Mouse (Mus musculus): ENCODE measurements around the gene Atp5d. TPM values are rescaled to one million over a fixed set of nuclear protein-coding genes. Genes with fewer than 3 reads are reported as not detected.
A peak's percentile ranks its signal among the peaks of the same experiment; 100 is the strongest.

The Atp5d gene
- total RNA-seq, 1 experiment: 226 TPM

DNA sequence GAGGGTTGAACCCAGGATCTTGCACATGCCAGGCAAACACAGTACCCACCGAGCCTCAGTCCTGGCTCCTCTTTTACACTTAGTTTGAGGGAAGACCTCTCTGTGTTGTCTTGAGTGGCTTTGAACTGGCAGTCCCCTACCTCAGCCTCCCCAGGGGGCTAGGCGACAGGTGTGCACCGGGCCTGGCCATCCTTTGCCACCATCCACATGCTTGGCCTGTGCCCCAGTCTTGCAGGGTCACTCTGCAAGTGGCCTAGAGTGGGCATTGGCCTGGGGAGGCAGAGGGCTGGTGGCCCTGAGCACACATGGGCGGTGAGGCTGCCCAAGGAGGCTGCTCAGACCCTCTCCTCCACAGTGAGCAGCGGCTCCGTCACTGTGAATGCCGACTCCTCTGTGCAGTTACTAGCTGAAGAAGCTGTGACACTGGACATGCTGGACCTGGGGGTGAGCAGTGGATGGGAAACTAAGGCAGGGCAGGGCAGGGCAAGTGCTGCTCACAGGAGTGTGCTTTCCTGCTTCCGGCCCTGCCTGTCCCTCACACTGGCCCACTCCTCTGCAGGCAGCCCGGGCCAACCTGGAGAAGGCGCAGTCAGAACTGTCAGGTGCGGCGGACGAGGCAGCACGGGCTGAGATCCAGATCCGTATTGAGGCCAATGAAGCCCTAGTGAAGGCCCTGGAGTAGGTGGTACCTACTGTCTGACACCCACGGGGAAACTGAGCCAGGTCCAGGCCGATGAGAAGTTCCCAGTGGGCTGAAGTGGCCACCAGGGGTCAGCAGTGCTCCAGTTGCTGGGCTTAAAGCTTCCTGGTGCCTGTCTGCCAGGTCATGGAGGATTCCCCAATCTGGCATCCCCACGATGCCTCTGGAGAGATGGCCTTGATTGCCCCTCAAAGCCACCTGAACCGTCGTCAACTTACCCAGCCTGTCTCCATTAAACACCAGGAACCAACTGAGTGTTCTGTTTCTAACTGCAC is 6.7 kb downstream of the Atp5d start:
- TF ChIP-seq CHD2 (IDR thresholded peaks at IDR 0.05; ENCODE audit: low read depth, low read length) (no peak), MAFK (IDR thresholded peaks at IDR 0.05; ENCODE audit: insufficient read depth, low read depth, low read length) (no peak), HCFC1 (IDR thresholded peaks at IDR 0.05; ENCODE audit: borderline replicate concordance, insufficient read depth, low read length) (no peak), ZNF384 (IDR thresholded peaks at IDR 0.05; ENCODE audit: low read depth, low read length) (no peak), ZC3H11A (IDR thresholded peaks at IDR 0.05; ENCODE audit: borderline replicate concordance, low read depth, low read length) (no peak)
- Histone ChIP-seq H3K36me3 (ENCODE audit: control insufficient read depth, insufficient read depth, low read length, poor library complexity, severe bottlenecking) (peaks cover 27% of the 10 kb centered on the region), H3K4me3 (ENCODE audit: insufficient read depth in 1 of 2, low read depth in 1 of 2, low read length in 2 of 2, poor library complexity in 1 of 2, severe bottlenecking in 1 of 2) (no peak overlapping the region), H3K9ac (ENCODE audit: insufficient read depth, low read depth, low read length, poor library complexity, severe bottlenecking) (no peak overlapping the region), H3K4me1 (ENCODE audit: control insufficient read depth in 2 of 2, insufficient read depth in 2 of 2, low read length in 2 of 2, poor library complexity in 1 of 2) (peaks cover 0 to 26% of the 10 kb centered on the region in 2 experiments; a peak in 3 of 4 replicates), H3K27ac (ENCODE audit: insufficient read depth, low read depth, low read length, poor library complexity, severe bottlenecking) (no peak overlapping the region), H3K9me3 (ENCODE audit: control insufficient read depth, insufficient read depth, low read depth, low read length) (no peaks in the 10 kb centered on the region)
- in situ Hi-C loops (cut with MboI; ENCODE audit: low sequenced_read_pairs in 2 of 2, unreplicated experiment in 2 of 2): no loop called here
- no peak for DNase-seq (ENCODE audit: low read depth, low spot score)

GRCm38 (mm10) chr10:80145896-80146295 is 7.5 kb downstream of the Atp5d start:
- Histone ChIP-seq H3K36me3 (ENCODE audit: control insufficient read depth, insufficient read depth, low read length, poor library complexity, severe bottlenecking) (peaks cover 31% of the 10 kb centered on the region), H3K27ac (ENCODE audit: insufficient read depth, low read depth, low read length, poor library complexity, severe bottlenecking) (no peak overlapping the region), H3K4me3 (ENCODE audit: insufficient read depth in 1 of 2, low read depth in 1 of 2, low read length in 2 of 2, poor library complexity in 1 of 2, severe bottlenecking in 1 of 2) (no peak overlapping the region), H3K9ac (ENCODE audit: insufficient read depth, low read depth, low read length, poor library complexity, severe bottlenecking) (no peak overlapping the region), H3K9me3 (ENCODE audit: control insufficient read depth, insufficient read depth, low read depth, low read length) (no peaks in the 10 kb centered on the region), H3K4me1 (ENCODE audit: control insufficient read depth in 2 of 2, insufficient read depth in 2 of 2, low read length in 2 of 2, poor library complexity in 1 of 2) (peaks cover 0 to 26% of the 10 kb centered on the region in 2 experiments; a peak in 3 of 4 replicates)
- TF ChIP-seq ZNF384 (IDR thresholded peaks at IDR 0.05; ENCODE audit: low read depth, low read length): no peak
- TF ChIP-seq HCFC1 (IDR thresholded peaks at IDR 0.05; ENCODE audit: borderline replicate concordance, insufficient read depth, low read length): no peak
- no peak for TF ChIP-seq ZC3H11A (IDR thresholded peaks at IDR 0.05; ENCODE audit: borderline replicate concordance, low read depth, low read length)
- no peak for TF ChIP-seq CHD2 (IDR thresholded peaks at IDR 0.05; ENCODE audit: low read depth, low read length)
- TF ChIP-seq MAFK (IDR thresholded peaks at IDR 0.05; ENCODE audit: insufficient read depth, low read depth, low read length): no peak
- no peak for DNase-seq (ENCODE audit: low read depth, low spot score)
- in situ Hi-C loops (cut with MboI; ENCODE audit: low sequenced_read_pairs in 2 of 2, unreplicated experiment in 2 of 2): no loop called here

GRCm38 (mm10) chr10:80146568-80147011 is 8.2 kb downstream of the Atp5d start:
- H3K9me3 ChIP-seq (ENCODE audit: control insufficient read depth, insufficient read depth, low read depth, low read length): no peaks in the 10 kb centered on the region
- TF ChIP-seq CHD2 (IDR thresholded peaks at IDR 0.05; ENCODE audit: low read depth, low read length): no peak
- TF ChIP-seq MAFK (IDR thresholded peaks at IDR 0.05; ENCODE audit: insufficient read depth, low read depth, low read length): no peak
- TF ChIP-seq ZNF384 (IDR thresholded peaks at IDR 0.05; ENCODE audit: low read depth, low read length): no peak
- no peak for TF ChIP-seq ZC3H11A (IDR thresholded peaks at IDR 0.05; ENCODE audit: borderline replicate concordance, low read depth, low read length)
- TF ChIP-seq HCFC1 (IDR thresholded peaks at IDR 0.05; ENCODE audit: borderline replicate concordance, insufficient read depth, low read length): no peak
- peaks cover 0 to 26% of the 10 kb centered on the region in 2 experiments; a peak in 3 of 4 replicates for H3K4me1 ChIP-seq (ENCODE audit: control insufficient read depth in 2 of 2, insufficient read depth in 2 of 2, low read length in 2 of 2, poor library complexity in 1 of 2)
- no peak overlapping the region for H3K9ac ChIP-seq (ENCODE audit: insufficient read depth, low read depth, low read length, poor library complexity, severe bottlenecking)
- no peak overlapping the region for H3K4me3 ChIP-seq (ENCODE audit: insufficient read depth in 1 of 2, low read depth in 1 of 2, low read length in 2 of 2, poor library complexity in 1 of 2, severe bottlenecking in 1 of 2)
- peaks cover 37% of the 10 kb centered on the region for H3K36me3 ChIP-seq (ENCODE audit: control insufficient read depth, insufficient read depth, low read length, poor library complexity, severe bottlenecking)
- no peak for DNase-seq (ENCODE audit: low read depth, low spot score)
- H3K27ac ChIP-seq (ENCODE audit: insufficient read depth, low read depth, low read length, poor library complexity, severe bottlenecking): peak overlapping the region; percentile 98; the same call in 1 of the 2 replicates
- in situ Hi-C loops (cut with MboI; ENCODE audit: low sequenced_read_pairs in 2 of 2, unreplicated experiment in 2 of 2): no loop called here

DNA sequence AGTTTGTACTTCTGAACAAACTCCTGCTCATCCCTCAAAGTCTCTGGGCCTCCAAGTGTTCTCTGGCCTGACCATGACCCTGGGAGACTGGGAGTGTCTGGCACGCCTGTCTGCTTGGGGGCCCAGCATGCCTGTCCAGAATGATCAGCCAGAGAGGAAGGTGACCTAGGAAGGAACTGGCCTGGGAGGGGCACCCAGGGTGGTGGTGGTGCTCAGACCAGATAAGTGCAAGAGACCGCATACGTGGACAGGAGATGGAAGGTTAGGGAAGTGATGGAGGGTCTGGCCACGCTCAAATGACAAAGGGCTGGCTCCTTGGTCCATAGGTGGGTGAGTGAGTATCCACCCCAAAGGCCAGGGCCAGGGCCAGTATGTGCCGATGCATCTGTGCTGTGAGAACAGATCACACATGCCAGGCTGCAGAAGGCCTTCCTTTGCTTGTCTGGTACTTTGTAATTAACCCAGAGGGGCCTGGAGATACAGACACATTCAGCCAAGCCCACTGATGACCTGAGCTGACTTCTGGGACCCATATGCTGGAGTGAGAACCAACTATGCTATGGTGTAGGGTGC is 8.8 kb downstream of the Atp5d start:
- Histone ChIP-seq H3K36me3 (ENCODE audit: control insufficient read depth, insufficient read depth, low read length, poor library complexity, severe bottlenecking) (peaks cover 43% of the 10 kb centered on the region), H3K27ac (ENCODE audit: insufficient read depth, low read depth, low read length, poor library complexity, severe bottlenecking) (peak overlapping the region; percentile 98), H3K4me3 (ENCODE audit: insufficient read depth in 1 of 2, low read depth in 1 of 2, low read length in 2 of 2, poor library complexity in 1 of 2, severe bottlenecking in 1 of 2) (peak overlapping the region in 1 of 2 experiments; percentile 80; a peak in 1 of 4 replicates), H3K4me1 (ENCODE audit: control insufficient read depth in 2 of 2, insufficient read depth in 2 of 2, low read length in 2 of 2, poor library complexity in 1 of 2) (peaks cover 0 to 30% of the 10 kb centered on the region in 2 experiments; a peak in 3 of 4 replicates), H3K9ac (ENCODE audit: insufficient read depth, low read depth, low read length, poor library complexity, severe bottlenecking) (no peak overlapping the region), H3K9me3 (ENCODE audit: control insufficient read depth, insufficient read depth, low read depth, low read length) (no peaks in the 10 kb centered on the region)
- in situ Hi-C loops (cut with MboI; ENCODE audit: low sequenced_read_pairs in 2 of 2, unreplicated experiment in 2 of 2): no loop called here
- TF ChIP-seq MAFK (IDR thresholded peaks at IDR 0.05; ENCODE audit: insufficient read depth, low read depth, low read length) (no peak), HCFC1 (IDR thresholded peaks at IDR 0.05; ENCODE audit: borderline replicate concordance, insufficient read depth, low read length) (no peak), ZNF384 (IDR thresholded peaks at IDR 0.05; ENCODE audit: low read depth, low read length) (no peak), ZC3H11A (IDR thresholded peaks at IDR 0.05; ENCODE audit: borderline replicate concordance, low read depth, low read length) (no peak), CHD2 (IDR thresholded peaks at IDR 0.05; ENCODE audit: low read depth, low read length) (no peak)
- DNase-seq (ENCODE audit: low read depth, low spot score): no peak
